Mouse (Mus musculus) embryonic facial prominence, embryonic 10.5 days (tissue): Measurements from ENCODE around the gene Colq. TPM values are rescaled to one million over a fixed set of nuclear protein-coding genes. Genes with fewer than 3 reads are reported as not detected.

Source experiments
- DNase-seq: peaks from one replicate; pipeline ENCODE4 v3.0.0-alpha.2; 2017; ENCODE audit warnings: low spot score
- H3K27ac ChIP-seq: fragments of 300-500 bp; sonication (generic); replicated peaks from 2 replicates; pipeline ENCODE4 v1.5.1; 2016; ENCODE audit warnings: mild to moderate bottlenecking
- H3K27me3 ChIP-seq: fragments of 300-500 bp; sonication (generic); replicated peaks from 2 replicates; pipeline ENCODE4 v1.6.1; 2016; ENCODE audit warnings: low read depth, mild to moderate bottlenecking; ENCODE audit not compliant: poor library complexity, severe bottlenecking
- H3K36me3 ChIP-seq: fragments of 300-500 bp; sonication (generic); replicated peaks from 2 replicates; pipeline ENCODE4 v1.6.1; 2016; ENCODE audit warnings: mild to moderate bottlenecking, moderate library complexity
- H3K4me1 ChIP-seq: fragments of 300-500 bp; sonication (generic); 2 replicates; pipeline ENCODE4 v1.6.1; 2016
- H3K4me3 ChIP-seq: fragments of 300-500 bp; sonication (generic); 2 replicates; pipeline ENCODE4 v1.5.1; 2016; ENCODE audit warnings: mild to moderate bottlenecking, moderate library complexity
- H3K9me3 ChIP-seq: fragments of 300-500 bp; sonication (generic); 2 replicates; pipeline ENCODE4 v1.6.1; 2016; ENCODE audit warnings: mild to moderate bottlenecking
- WGBS: fragments of 180-500 bp; shearing (Covaris S2); methylation state at CpG from one replicate; pipeline ENCODE4 v1.1.7; 2016; 5-methylcytosine and 5-hydroxymethylcytosine counted together
- polyA plus RNA-seq: library from polyadenylated mRNA; unstranded; fragments of >200 nt; fragmentation: Nextera tagmentation; extraction: Ambion mirVana; gene quantifications from 2 replicates; pipeline ENCODE4 v1.2.1, GENCODE M21; 2016

The Colq gene
- polyA plus RNA-seq, 1 experiment from 2014 or later, result 0.82 TPM

- Histone ChIP-seq H3K27ac (no peak overlapping the region), H3K9me3 (no peaks in the 10 kb centered on the region), H3K4me1 (peaks cover 16% of the 10 kb centered on the region), H3K27me3 (no peaks in the 10 kb centered on the region), H3K4me3 (no peak overlapping the region), H3K36me3 (no peaks in the 10 kb centered on the region)
- 80% methylated on average over 6 of the region's 6 CpGs for WGBS
- no peak for DNase-seq
These were observed 20.8 kb downstream of the Colq start for GRCm38 (mm10) chr14:31570131-31570951.

- no peak overlapping the region for H3K4me3 ChIP-seq
- no peaks in the 10 kb centered on the region for H3K9me3 ChIP-seq
- H3K4me1 ChIP-seq, result peaks cover 25% of the 10 kb centered on the region
- no peak overlapping the region for H3K27ac ChIP-seq
- H3K36me3 ChIP-seq, result no peaks in the 10 kb centered on the region
- no peaks in the 10 kb centered on the region for H3K27me3 ChIP-seq
- WGBS, result 74% methylated on average over 7 of the region's 7 CpGs
- DNase-seq, result no peak
These were observed 22.0 kb downstream of the Colq start for GRCm38 (mm10) chr14:31569151-31569631.

GRCm38 (mm10) chr14:31565478-31566212 is 25.5 kb downstream of the Colq start:
- Histone ChIP-seq H3K9me3 (no peaks in the 10 kb centered on the region), H3K27ac (peak overlapping the region; percentile 2; the same call in 1 of the 2 replicates), H3K27me3 (no peaks in the 10 kb centered on the region), H3K4me1 (peaks cover 35% of the 10 kb centered on the region), H3K4me3 (no peak overlapping the region), H3K36me3 (no peaks in the 10 kb centered on the region)
- DNase-seq, result no peak
- 58% methylated on average over 9 of the region's 9 CpGs for WGBS

GRCm38 (mm10) chr14:31564452-31565179 is 26.5 kb downstream of the Colq start:
- 18% methylated on average over 6 of the region's 6 CpGs for WGBS
- no peaks in the 10 kb centered on the region for H3K36me3 ChIP-seq
- H3K4me1 ChIP-seq, result peaks cover 38% of the 10 kb centered on the region
- no peaks in the 10 kb centered on the region for H3K9me3 ChIP-seq
- no peaks in the 10 kb centered on the region for H3K27me3 ChIP-seq
- no peak overlapping the region for H3K4me3 ChIP-seq
- H3K27ac ChIP-seq, result peak overlapping the region; percentile 2
- DNase-seq, result peak; percentile 73

- DNase-seq, result no peak
- peaks cover 37% of the 10 kb centered on the region for H3K4me1 ChIP-seq
- no peaks in the 10 kb centered on the region for H3K27me3 ChIP-seq
- H3K27ac ChIP-seq, result peak overlapping the region; percentile 51; the same call in 1 of the 2 replicates
- WGBS, result 71% methylated on average over 5 of the region's 5 CpGs
- H3K4me3 ChIP-seq, result no peak overlapping the region
- H3K36me3 ChIP-seq, result no peaks in the 10 kb centered on the region
- no peaks in the 10 kb centered on the region for H3K9me3 ChIP-seq
These were observed 30.3 kb downstream of the Colq start for GRCm38 (mm10) chr14:31560886-31561285.

- H3K36me3 ChIP-seq, result no peaks in the 10 kb centered on the region
- H3K9me3 ChIP-seq, result no peaks in the 10 kb centered on the region
- no peaks in the 10 kb centered on the region for H3K27me3 ChIP-seq
- no peak overlapping the region for H3K27ac ChIP-seq
- H3K4me1 ChIP-seq, result peaks cover 23% of the 10 kb centered on the region
- H3K4me3 ChIP-seq, result no peak overlapping the region
- WGBS, result 70% methylated on average over 5 of the region's 5 CpGs
- DNase-seq, result no peak
These were observed 31.9 kb downstream of the Colq start for GRCm38 (mm10) chr14:31559216-31559615.

GRCm38 (mm10) chr14:31557784-31558183 is 33.4 kb downstream of the Colq start:
- Histone ChIP-seq H3K27me3 (no peaks in the 10 kb centered on the region), H3K36me3 (no peaks in the 10 kb centered on the region), H3K27ac (no peak overlapping the region), H3K4me1 (peaks cover 20% of the 10 kb centered on the region), H3K9me3 (no peaks in the 10 kb centered on the region), H3K4me3 (no peak overlapping the region)
- no peak for DNase-seq
- 83% methylated on average over 9 of the region's 9 CpGs for WGBS

GRCm38 (mm10) chr14:31557273-31557672 is 33.9 kb downstream of the Colq start:
- DNase-seq, result no peak
- 88% methylated on average over 8 of the region's 8 CpGs for WGBS
- H3K9me3 ChIP-seq, result no peaks in the 10 kb centered on the region
- no peak overlapping the region for H3K27ac ChIP-seq
- H3K27me3 ChIP-seq, result no peaks in the 10 kb centered on the region
- H3K4me3 ChIP-seq, result no peak overlapping the region
- peaks cover 20% of the 10 kb centered on the region for H3K4me1 ChIP-seq
- no peaks in the 10 kb centered on the region for H3K36me3 ChIP-seq

GRCm38 (mm10) chr14:31556526-31557260 is 34.5 kb downstream of the Colq start:
- Histone ChIP-seq H3K36me3 (no peaks in the 10 kb centered on the region), H3K27me3 (no peaks in the 10 kb centered on the region), H3K4me3 (no peak overlapping the region), H3K27ac (no peak overlapping the region), H3K4me1 (peaks cover 20% of the 10 kb centered on the region), H3K9me3 (no peaks in the 10 kb centered on the region)
- WGBS, result 83% methylated on average over 9 of the region's 9 CpGs
- DNase-seq, result no peak

GRCm38 (mm10) chr14:31555963-31556434 is 35.1 kb downstream of the Colq start:
- WGBS, result 77% methylated on average over 14 of the region's 14 CpGs
- no peak overlapping the region for H3K4me3 ChIP-seq
- H3K4me1 ChIP-seq, result peaks cover 17% of the 10 kb centered on the region
- H3K9me3 ChIP-seq, result no peaks in the 10 kb centered on the region
- H3K27ac ChIP-seq, result no peak overlapping the region
- no peak for DNase-seq
- no peaks in the 10 kb centered on the region for H3K36me3 ChIP-seq
- no peaks in the 10 kb centered on the region for H3K27me3 ChIP-seq

GRCm38 (mm10) chr14:31555021-31555420 is 36.1 kb downstream of the Colq start:
- Histone ChIP-seq H3K4me1 (peaks cover 10% of the 10 kb centered on the region; the same call in 1 of the 2 replicates), H3K27ac (no peak overlapping the region), H3K36me3 (no peaks in the 10 kb centered on the region), H3K27me3 (no peaks in the 10 kb centered on the region), H3K4me3 (no peak overlapping the region), H3K9me3 (no peaks in the 10 kb centered on the region)
- DNase-seq, result no peak
- 90% methylated on average over 7 of the region's 7 CpGs for WGBS
